Mouse (Mus musculus): ENCODE measurements around the gene 1700025G04Rik. TPM values are rescaled to one million over a fixed set of nuclear protein-coding genes. Genes with fewer than 3 reads are reported as not detected.

Gene 1700025G04Rik
- total and polyA plus RNA-seq, 3 experiments: 1.5 to 19.5 (median 12.8) TPM

GRCm38 (mm10) chr1:151988066-151988465 lies 101.9 kb downstream of the 1700025G04Rik start:
- TF ChIP-seq IRF4 (IDR thresholded peaks at IDR 0.05; ENCODE audit: low read depth, low read length) (no peak), EP300 (IDR thresholded peaks at IDR 0.05; ENCODE audit: low read length) (no peak), ZMIZ1 (IDR thresholded peaks at IDR 0.05; ENCODE audit: low read depth, low read length) (no peak), MAFK (IDR thresholded peaks at IDR 0.05; ENCODE audit: insufficient replicate concordance, low read length) (no peak), UBTF (IDR thresholded peaks at IDR 0.05; ENCODE audit: low read depth, low read length) (no peak), ZNF384 (IDR thresholded peaks at IDR 0.05; ENCODE audit: low read depth, low read length) (no peak), TBP (conservative IDR thresholded peaks at IDR 0.05; ENCODE audit: low read depth, low read length) (no peak), MYC (IDR thresholded peaks at IDR 0.05; ENCODE audit: low read depth, low read length) (no peak), ETS1 (conservative IDR thresholded peaks at IDR 0.05; ENCODE audit: low read depth, low read length) (no peak), RAD21 (IDR thresholded peaks at IDR 0.05; ENCODE audit: low read depth, low read length) (no peak), HCFC1 (IDR thresholded peaks at IDR 0.05; ENCODE audit: low read depth, low read length) (no peak), ZKSCAN1 (IDR thresholded peaks at IDR 0.05; ENCODE audit: borderline replicate concordance, low read depth, low read length) (no peak), MAZ (IDR thresholded peaks at IDR 0.05; ENCODE audit: low read depth, low read length) (no peak), E2F4 (IDR thresholded peaks at IDR 0.05; ENCODE audit: insufficient replicate concordance, low read depth, low read length) (no peak)
- in situ Hi-C loops (cut with MboI; ENCODE audit: low pct_ligation_motif_present, low pct_unique_long_range_greater_than_20kb, low sequenced_read_pairs) (no loop called here), dilution Hi-C loops (cut with MboI; ENCODE audit: extremely low pct_ligation_motif_present, extremely low pct_unique_long_range_greater_than_20kb, low sequenced_read_pairs) (no loop called here)
- Histone ChIP-seq H3K4me3 (replicated peaks in 1 of 3; ENCODE audit: low read depth in 2 of 3, low read length in 2 of 3, poor library complexity in 1 of 3) (no peak overlapping the region), H3K27me3 (replicated peaks) (no peaks in the 10 kb centered on the region), H3K4me1 (ENCODE audit: control insufficient read depth in 1 of 2, insufficient read depth in 2 of 2) (peaks cover 0 to 14% of the 10 kb centered on the region in 2 experiments; a peak in 1 of 4 replicates), H3K9ac (ENCODE audit: insufficient read depth, low read depth) (no peak overlapping the region), H3K36me3 (replicated peaks in 1 of 2; ENCODE audit: control insufficient read depth in 1 of 2, insufficient read depth in 1 of 2, low read length in 1 of 2) (peaks cover 0 to 2% of the 10 kb centered on the region in 2 experiments), H3K4me2 (ENCODE audit: insufficient read depth, low read depth, poor library complexity, severe bottlenecking) (no peak overlapping the region), H3K9me3 (replicated peaks; ENCODE audit: low read length) (peaks cover 3% of the 10 kb centered on the region), H3K79me2 (replicated peaks; ENCODE audit: control insufficient read depth, extremely low read depth, insufficient read depth, poor library complexity, severe bottlenecking) (no peaks in the 10 kb centered on the region), H3K27ac (ENCODE audit: insufficient read depth, low read depth) (no peak overlapping the region)
- DNase-seq (ENCODE audit: extremely low read depth): no peak

GRCm38 (mm10) chr1:151986024-151986778 lies 103.7 kb downstream of the 1700025G04Rik start:
- TF ChIP-seq JUN (IDR thresholded peaks at IDR 0.05; ENCODE audit: insufficient read depth, low read depth, low read length): no peak
- TF ChIP-seq MAX (IDR thresholded peaks at IDR 0.05; ENCODE audit: low read length): no peak
- no peak for TF ChIP-seq UBTF (IDR thresholded peaks at IDR 0.05; ENCODE audit: low read depth, low read length)
- TF ChIP-seq NELFE (IDR thresholded peaks at IDR 0.05; ENCODE audit: low read depth, low read length): no peak
- no peak for TF ChIP-seq MEF2A (IDR thresholded peaks at IDR 0.05; ENCODE audit: borderline replicate concordance, low read depth, low read length)
- TF ChIP-seq SIN3A (IDR thresholded peaks at IDR 0.05; ENCODE audit: low read length): no peak
- TF ChIP-seq RAD21 (IDR thresholded peaks at IDR 0.05; ENCODE audit: low read depth, low read length): no peak
- TF ChIP-seq EP300 (IDR thresholded peaks at IDR 0.05; ENCODE audit: low read length): no peak
- TF ChIP-seq CHD1 (IDR thresholded peaks at IDR 0.05; ENCODE audit: low read depth, low read length): no peak
- no peak for TF ChIP-seq TBP (conservative IDR thresholded peaks at IDR 0.05; ENCODE audit: low read depth, low read length)
- TF ChIP-seq CHD2 (IDR thresholded peaks at IDR 0.05; ENCODE audit: low read length): no peak
- TF ChIP-seq RCOR1 (conservative IDR thresholded peaks at IDR 0.05; ENCODE audit: low read depth, low read length): no peak

More at GRCm38 (mm10) chr1:151986024-151986778, 103.7 kb downstream of the 1700025G04Rik start:
- no peaks in the 10 kb centered on the region for H3K36me3 ChIP-seq (replicated peaks in 1 of 2; ENCODE audit: control insufficient read depth in 1 of 2, insufficient read depth in 1 of 2, low read length in 1 of 2)
- no peaks in the 10 kb centered on the region for H3K79me2 ChIP-seq (replicated peaks; ENCODE audit: control insufficient read depth, extremely low read depth, insufficient read depth, poor library complexity, severe bottlenecking)
- in situ Hi-C loops (cut with MboI; ENCODE audit: low pct_ligation_motif_present, low pct_unique_long_range_greater_than_20kb, low sequenced_read_pairs): no loop called here
- H3K9me3 ChIP-seq (replicated peaks; ENCODE audit: low read length): no peaks in the 10 kb centered on the region
- dilution Hi-C loops (cut with MboI; ENCODE audit: extremely low pct_ligation_motif_present, extremely low pct_unique_long_range_greater_than_20kb, low sequenced_read_pairs): no loop called here
- peaks cover 3 to 30% of the 10 kb centered on the region in 2 experiments; a peak in 2 of 4 replicates for H3K4me1 ChIP-seq (ENCODE audit: control insufficient read depth in 1 of 2, insufficient read depth in 2 of 2)
- no peaks in the 10 kb centered on the region for H3K27me3 ChIP-seq (replicated peaks)
- no peak for DNase-seq (ENCODE audit: extremely low read depth)
- H3K9ac ChIP-seq (ENCODE audit: insufficient read depth, low read depth): no peak overlapping the region
- H3K4me3 ChIP-seq (replicated peaks in 1 of 3; ENCODE audit: low read depth in 2 of 3, low read length in 2 of 3, poor library complexity in 1 of 3): no peak overlapping the region
- H3K4me2 ChIP-seq (ENCODE audit: insufficient read depth, low read depth, poor library complexity, severe bottlenecking): no peak overlapping the region
- H3K27ac ChIP-seq (ENCODE audit: insufficient read depth, low read depth): no peak overlapping the region
